In genomic region chr17:84083307-84084263, GRCm38 (mm10) we compare ENCODE assay signal across 9 mouse cellular contexts.
DNase-seq lines count a peak whose midpoint lies in the region; ATAC-seq and TF ChIP-seq lines count a peak whose summit lies in the region.
"Had no signal": no experiment of that assay in that cellular context is flagged by ENCODE, and none has a peak within 500 bp of the region (broad histone marks: within the 10 kb centered on the region; RNA-seq: fewer than 3 reads in every experiment).

No protein-coding gene starts in this region.

- H3K27me3 ChIP-seq in liver, postnatal 0 days (ENCODE audit: insufficient read depth, low read length): no peaks in the 10 kb centered on the region
- H3K27me3 ChIP-seq in liver, embryonic 11.5 days (replicated peaks; ENCODE audit: control insufficient read depth, insufficient read depth, low read length): no peaks in the 10 kb centered on the region
- H3K27me3 ChIP-seq in embryonic facial prominence, embryonic 15.5 days: no peaks in the 10 kb centered on the region
- no peaks in the 10 kb centered on the region for H3K27me3 ChIP-seq in lung, embryonic 16.5 days (ENCODE audit: control insufficient read depth, insufficient read depth, low read depth, low read length)
- H3K27me3 ChIP-seq: liver, embryonic 13.5 days had no signal

- H3K36me3 ChIP-seq in liver, postnatal 0 days (replicated peaks; ENCODE audit: insufficient read depth, low read length): no peaks in the 10 kb centered on the region
- H3K36me3 ChIP-seq in liver, embryonic 11.5 days (ENCODE audit: control insufficient read depth, insufficient read depth, low read length): no peaks in the 10 kb centered on the region
- H3K36me3 ChIP-seq in embryonic facial prominence, embryonic 15.5 days: no peaks in the 10 kb centered on the region
- H3K36me3 ChIP-seq in lung, embryonic 16.5 days (ENCODE audit: control insufficient read depth, insufficient read depth, low read length): no peaks in the 10 kb centered on the region
- H3K36me3 ChIP-seq: liver, embryonic 13.5 days had no signal

- H3K9me3 ChIP-seq in liver, postnatal 0 days (ENCODE audit: low read length): no peaks in the 10 kb centered on the region
- no peaks in the 10 kb centered on the region for H3K9me3 ChIP-seq in liver, embryonic 11.5 days (ENCODE audit: control insufficient read depth, low read length)
- no peaks in the 10 kb centered on the region for H3K9me3 ChIP-seq in embryonic facial prominence, embryonic 15.5 days (replicated peaks)
- no peaks in the 10 kb centered on the region for H3K9me3 ChIP-seq in lung, embryonic 16.5 days (ENCODE audit: control insufficient read depth, low read length)
- H3K9me3 ChIP-seq: liver, embryonic 13.5 days had no signal

- H3K9ac ChIP-seq in liver, postnatal 0 days (replicated peaks): no peak overlapping the region
- no peak overlapping the region for H3K9ac ChIP-seq in liver, embryonic 11.5 days (ENCODE audit: low read depth, low read length)
- no peak overlapping the region for H3K9ac ChIP-seq in embryonic facial prominence, embryonic 15.5 days
- H3K9ac ChIP-seq in lung, embryonic 16.5 days (ENCODE audit: low read length): no peak overlapping the region
- H3K9ac ChIP-seq: liver, embryonic 13.5 days had no signal

- TF ChIP-seq EP300 in liver, postnatal 0 days (IDR thresholded peaks at IDR 0.05; ENCODE audit: low read depth): no peak

- no peak overlapping the region for H3K4me3 ChIP-seq in liver, postnatal 0 days (ENCODE audit: low read depth, low read length)
- H3K4me3 ChIP-seq in liver, embryonic 11.5 days (ENCODE audit: low read depth, low read length): no peak overlapping the region
- no peak overlapping the region for H3K4me3 ChIP-seq in embryonic facial prominence, embryonic 15.5 days (replicated peaks)
- H3K4me3 ChIP-seq in lung, embryonic 16.5 days (ENCODE audit: low read length): no peak overlapping the region
- H3K4me3 ChIP-seq: liver, embryonic 13.5 days had no signal

- peak overlapping the region; percentile 29; the same call in 1 of the 2 replicates for H3K27ac ChIP-seq in liver, postnatal 0 days (ENCODE audit: low read depth)
- no peak overlapping the region for H3K27ac ChIP-seq in liver, embryonic 11.5 days (ENCODE audit: low read depth, low read length)
- H3K27ac ChIP-seq in embryonic facial prominence, embryonic 15.5 days (replicated peaks): peak overlapping the region; percentile 90
- no peak overlapping the region for H3K27ac ChIP-seq in lung, embryonic 16.5 days (ENCODE audit: low read length)
- H3K27ac ChIP-seq: liver, embryonic 13.5 days had no signal

- H3K4me2 ChIP-seq in liver, postnatal 0 days (ENCODE audit: low read depth, low read length): no peak overlapping the region
- no peak overlapping the region for H3K4me2 ChIP-seq in liver, embryonic 11.5 days
- 0 out of 2 replicates have a peak overlapping the region, but pooled peaks have one; percentile 2 for H3K4me2 ChIP-seq in embryonic facial prominence, embryonic 15.5 days (replicated peaks)
- no peak overlapping the region for H3K4me2 ChIP-seq in lung, embryonic 16.5 days (ENCODE audit: low read depth, low read length)
- H3K4me2 ChIP-seq: liver, embryonic 13.5 days had no signal

- no peak for DNase-seq in liver, postnatal 0 days
- DNase-seq in liver, embryonic 11.5 days (ENCODE audit: low spot score): no peak
- no peak for DNase-seq in ovary, postnatal 14 days (ENCODE audit: low spot score)
- DNase-seq in natural killer cell, adult 2 months (ENCODE audit: low spot score in 2 of 2): no peak
- no peak for DNase-seq in right cerebral cortex, adult 2 months (ENCODE audit: low spot score in 2 of 2)
- DNase-seq: liver, embryonic 13.5 days had no signal

- 66% methylated on average over 16 of the region's 16 CpGs for WGBS in liver, postnatal 0 days (ENCODE audit: insufficient replicate concordance)
- 66% methylated on average over 16 of the region's 16 CpGs for whole genome bisulfite sequencing in liver, embryonic 11.5 days
- whole genome bisulfite sequencing in embryonic facial prominence, embryonic 15.5 days: 30% methylated on average over 16 of the region's 16 CpGs
- 57% methylated on average over 16 of the region's 16 CpGs for WGBS in lung, embryonic 16.5 days

- ATAC-seq in liver, postnatal 0 days: 0 out of 2 replicates have a peak, but pooled peaks have one; percentile 17
- ATAC-seq in liver, embryonic 11.5 days (replicated peaks; ENCODE audit: low FRiP score): no peak
- ATAC-seq in embryonic facial prominence, embryonic 15.5 days (ENCODE audit: insufficient number of reproducible peaks, low FRiP score, low TSS enrichment, low read depth): peak; percentile 27; the same call in 1 of the 2 replicates
- peak; percentile 38 for ATAC-seq in inflammation-experienced regulatory T-cells, adult 6 months
- peak; percentile 16; the same call in 1 of the 2 replicates for ATAC-seq in lung, embryonic 16.5 days (ENCODE audit: low read depth)

- TF ChIP-seq CTCF in liver, postnatal 0 days (IDR thresholded peaks at IDR 0.05; ENCODE audit: low read depth): peak; percentile 13; the same call in 1 of the 2 replicates

- peaks cover 20% of the 10 kb centered on the region for H3K4me1 ChIP-seq in liver, postnatal 0 days (ENCODE audit: insufficient read depth)
- H3K4me1 ChIP-seq in liver, embryonic 11.5 days (replicated peaks; ENCODE audit: control insufficient read depth, insufficient read depth, low read length): peaks cover 12% of the 10 kb centered on the region
- peaks cover 57% of the 10 kb centered on the region for H3K4me1 ChIP-seq in embryonic facial prominence, embryonic 15.5 days
- H3K4me1 ChIP-seq in lung, embryonic 16.5 days (replicated peaks; ENCODE audit: control insufficient read depth, insufficient read depth, low read length): peaks cover 29% of the 10 kb centered on the region

Comparison
In these comparisons a context has a peak if more than half of its experiments do, and no peak if none do; other contexts are left out.
1. H3K27ac ChIP-seq: peak in liver, postnatal 0 days (single experiment) and embryonic facial prominence, embryonic 15.5 days (single experiment); none in liver, embryonic 11.5 days (single experiment) and lung, embryonic 16.5 days (single experiment).